Mouse (Mus musculus) brain, embryonic 14.5 days (tissue): ENCODE measurements around the gene Chrna3.

Experiments
- CTCF ChIP-seq: fragments of 200-500 bp; IDR thresholded peaks from 2 replicates; pipeline ENCODE4 v1.5.1; 2012; ENCODE audit warnings: inconsistent platforms, mild to moderate bottlenecking, moderate library complexity, borderline replicate concordance; ENCODE audit not compliant: insufficient read depth, insufficient read length; ENCODE audit errors: extremely low read depth
- POLR2A ChIP-seq: fragments of 200-500 bp; IDR thresholded peaks from 2 replicates; pipeline ENCODE4 v1.6.1; 2012; ENCODE audit warnings: mild to moderate bottlenecking, inconsistent platforms, borderline replicate concordance; ENCODE audit not compliant: poor library complexity, insufficient read depth, insufficient read length, severe bottlenecking; ENCODE audit errors: extremely low read depth

DNA sequence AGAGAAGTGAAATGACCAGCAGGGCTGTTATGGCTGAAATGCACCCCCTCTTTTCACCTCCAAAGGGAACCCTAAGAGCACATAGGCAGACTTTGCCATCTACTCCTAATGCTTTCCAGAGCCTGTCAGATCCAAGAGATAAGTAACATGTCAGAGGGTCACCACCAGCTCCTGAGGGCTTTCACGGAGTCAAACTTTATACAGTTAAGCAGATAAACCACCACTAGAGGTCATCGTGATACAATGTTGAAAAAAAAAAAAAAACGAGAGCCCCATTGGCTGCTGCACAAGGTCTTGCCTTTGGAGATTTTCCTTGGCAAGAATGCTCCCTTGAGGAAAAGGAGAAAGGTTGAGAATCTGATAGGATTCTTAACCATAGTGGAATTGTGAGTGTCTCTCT lies 20.4 kb upstream of the Chrna3 start:
- TF ChIP-seq POLR2A, result no peak
- peak; percentile 20; the same call in 1 of the 2 replicates for TF ChIP-seq CTCF
